Mouse (Mus musculus) hindbrain, postnatal 0 days (tissue): Measurements from ENCODE around the gene Fgfr2. TPM values are rescaled to one million over a fixed set of nuclear protein-coding genes. Genes with fewer than 3 reads are reported as not detected.

Experiments
- ATAC-seq: fragments of 200-750 bp; cut with Nextera tagmentation; 2 replicates; pipeline ENCODE4 v1.8.0; 2017; ENCODE audit warnings: mild to moderate bottlenecking, moderate TSS enrichment, moderate library complexity
- DNase-seq: peaks from one replicate; pipeline ENCODE4 v3.0.0-alpha.2; 2015; ENCODE audit warnings: low spot score
- H3K27ac ChIP-seq: fragments of 300-500 bp; sonication (generic); 2 replicates; pipeline ENCODE4 v1.5.1; 2014; ENCODE audit warnings: mild to moderate bottlenecking
- H3K27me3 ChIP-seq: fragments of 300-500 bp; sonication (generic); 2 replicates; pipeline ENCODE4 v1.6.1; 2014; ENCODE audit warnings: low read length, mixed read lengths; ENCODE audit not compliant: insufficient read depth
- H3K36me3 ChIP-seq: fragments of 300-500 bp; sonication (generic); 2 replicates; pipeline ENCODE4 v1.6.1; 2014; ENCODE audit warnings: low read length, mixed read lengths; ENCODE audit not compliant: insufficient read depth
- H3K4me1 ChIP-seq: fragments of 300-500 bp; sonication (generic); 2 replicates; pipeline ENCODE4 v1.6.1; 2014; ENCODE audit warnings: antibody characterized with exemption, low read length, mixed read lengths; ENCODE audit not compliant: insufficient read depth
- H3K4me2 ChIP-seq: fragments of 300-500 bp; sonication (generic); 2 replicates; pipeline ENCODE4 v1.6.1; 2014; ENCODE audit warnings: low read depth, mild to moderate bottlenecking, low read length, moderate library complexity, mixed read lengths
- H3K4me3 ChIP-seq: fragments of 300-500 bp; sonication (generic); 2 replicates; pipeline ENCODE4 v1.5.1; 2014; ENCODE audit warnings: low read length
- H3K9ac ChIP-seq: fragments of 300-500 bp; sonication (generic); replicated peaks from 2 replicates; pipeline ENCODE4 v1.6.1; 2014; ENCODE audit warnings: mild to moderate bottlenecking, low read length, moderate library complexity, mixed read lengths
- H3K9me3 ChIP-seq: fragments of 300-500 bp; sonication (generic); 2 replicates; pipeline ENCODE4 v1.6.1; 2016; ENCODE audit warnings: low read length, mixed read lengths
- CTCF ChIP-seq: IDR thresholded peaks from 2 replicates; pipeline ENCODE4 v1.5.1; 2016; ENCODE audit warnings: antibody characterized with exemption, control low read depth, low read depth
- WGBS: fragments of 180-500 bp; shearing (Covaris S2); extraction: QIAGEN DNeasy Blood & Tissue Kit; methylation state at CpG from one replicate; pipeline ENCODE4 v1.1.7; 2014; 5-methylcytosine and 5-hydroxymethylcytosine counted together
- polyA plus RNA-seq: library from polyadenylated mRNA; unstranded; fragments of >200 nt; fragmentation: Nextera tagmentation; extraction: Ambion mirVana; gene quantifications from 2 replicates; pipeline ENCODE4 v1.2.1, GENCODE M21; 2015
- total RNA-seq: library from RNA; depleted of rRNA; stranded (reverse); fragments of >200 nt; gene quantifications from 2 replicates; pipeline ENCODE4 v1.2.3, GENCODE M21; 2014

The Fgfr2 gene
- total and polyA plus RNA-seq, 2 experiments from 2014 or later, result 17.3 to 49.0 TPM

DNA sequence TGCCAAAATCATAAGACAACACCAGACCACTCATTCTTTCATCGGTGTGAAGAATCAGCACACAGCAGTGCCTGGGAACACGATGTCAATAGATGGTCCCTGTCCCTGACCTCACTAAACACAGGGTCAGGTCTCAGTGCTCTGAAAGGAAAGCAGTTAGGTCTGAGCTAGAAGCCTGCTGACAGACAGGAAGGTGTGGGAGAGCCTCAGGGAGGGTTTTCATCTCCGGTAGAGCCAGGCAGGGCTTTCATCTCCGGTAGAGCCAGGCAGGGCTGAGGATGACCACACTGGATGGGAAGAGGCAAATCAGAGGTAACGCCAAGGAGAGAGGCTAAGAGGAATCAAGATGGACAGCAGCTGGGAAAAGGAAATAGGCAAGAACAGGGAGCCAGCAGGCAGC is 758.6 kb downstream of the Fgfr2 start:
- no peak overlapping the region for H3K4me2 ChIP-seq
- H3K4me1 ChIP-seq, result 0 out of 2 replicates have a peak, but pooled peaks cover 3% of the 10 kb centered on the region
- H3K36me3 ChIP-seq, result no peaks in the 10 kb centered on the region
- no peak for TF ChIP-seq CTCF
- no peak overlapping the region for H3K9ac ChIP-seq
- 64% methylated on average over 5 of the region's 5 CpGs for WGBS
- no peaks in the 10 kb centered on the region for H3K27me3 ChIP-seq
- DNase-seq (no peak), ATAC-seq (no peak)
- H3K9me3 ChIP-seq, result no peaks in the 10 kb centered on the region
- no peak overlapping the region for H3K27ac ChIP-seq
- no peak overlapping the region for H3K4me3 ChIP-seq

DNA sequence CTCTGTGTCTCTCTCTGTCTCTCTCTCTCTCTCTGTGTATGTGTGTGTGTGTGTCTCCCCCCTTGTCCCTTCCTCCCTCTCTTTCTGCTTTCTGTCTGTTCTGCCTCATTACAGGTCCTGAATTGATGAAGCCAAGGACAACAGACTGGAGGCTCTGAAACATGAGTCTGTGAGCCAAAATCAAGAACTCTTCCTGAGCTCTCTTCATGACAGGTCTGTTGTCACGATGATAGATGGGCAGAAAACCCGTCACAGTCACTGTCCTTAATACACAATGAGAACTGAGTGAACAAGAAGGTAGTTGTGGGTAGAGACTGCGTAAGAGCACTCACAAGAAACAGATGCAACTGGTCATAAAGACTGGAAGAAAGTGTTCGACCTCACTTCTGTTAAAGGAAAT is 762.8 kb downstream of the Fgfr2 start:
- Histone ChIP-seq H3K9me3 (no peaks in the 10 kb centered on the region), H3K36me3 (no peaks in the 10 kb centered on the region), H3K4me1 (0 out of 2 replicates have a peak, but pooled peaks cover 3% of the 10 kb centered on the region), H3K4me3 (no peak overlapping the region), H3K4me2 (no peak overlapping the region), H3K9ac (no peak overlapping the region), H3K27ac (no peak overlapping the region), H3K27me3 (no peaks in the 10 kb centered on the region)
- no peak for TF ChIP-seq CTCF
- ATAC-seq, result no peak
- 54% methylated on average over 4 of the region's 4 CpGs for WGBS
- no peak for DNase-seq

DNA sequence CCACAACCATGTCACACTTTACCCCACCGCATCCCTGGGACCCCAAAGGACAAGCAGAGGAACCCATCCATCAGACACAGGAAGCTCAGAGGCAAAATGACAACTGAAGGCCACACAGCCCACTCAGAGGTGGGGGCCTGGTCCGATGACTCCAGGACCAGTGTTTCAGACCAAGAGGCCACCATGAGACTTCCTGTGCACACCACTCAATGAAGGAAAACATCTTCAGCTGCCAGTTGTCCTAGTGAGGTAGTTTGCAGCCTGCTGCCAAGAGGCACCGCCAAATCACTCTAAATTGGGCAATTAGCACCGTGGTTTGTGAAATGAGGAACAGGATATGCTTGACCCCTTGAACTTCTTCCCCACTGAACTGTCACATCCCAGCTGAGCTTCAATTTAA is 764.4 kb downstream of the Fgfr2 start:
- H3K4me2 ChIP-seq, result no peak overlapping the region
- no peak overlapping the region for H3K27ac ChIP-seq
- H3K36me3 ChIP-seq, result no peaks in the 10 kb centered on the region
- no peaks in the 10 kb centered on the region for H3K4me1 ChIP-seq
- no peak overlapping the region for H3K4me3 ChIP-seq
- 64% methylated on average over 4 of the region's 4 CpGs for WGBS
- H3K27me3 ChIP-seq, result no peaks in the 10 kb centered on the region
- no peak for TF ChIP-seq CTCF
- DNase-seq, result no peak
- H3K9me3 ChIP-seq, result no peaks in the 10 kb centered on the region
- no peak for ATAC-seq
- H3K9ac ChIP-seq, result no peak overlapping the region

DNA sequence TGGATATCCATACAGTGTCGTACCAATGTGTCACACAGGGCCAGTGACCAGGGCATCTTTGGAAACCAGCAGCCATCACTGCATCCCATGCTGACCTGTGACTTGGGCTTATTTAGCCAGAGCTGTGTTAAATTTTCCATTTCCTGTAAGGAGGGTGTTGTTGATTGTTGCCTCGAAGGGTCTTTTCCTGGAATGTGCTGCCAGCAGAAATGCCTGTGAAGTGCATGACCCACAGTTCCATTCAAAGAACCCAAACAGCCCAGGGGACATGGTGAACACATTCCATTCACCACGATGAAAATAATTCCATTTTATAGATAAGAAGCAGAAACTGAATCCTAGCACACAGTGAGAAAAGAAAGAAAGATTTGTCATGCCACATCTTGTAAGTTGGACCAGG is 764.9 kb downstream of the Fgfr2 start:
- H3K4me2 ChIP-seq, result no peak overlapping the region
- no peaks in the 10 kb centered on the region for H3K4me1 ChIP-seq
- 62% methylated on average over 3 of the region's 3 CpGs for WGBS
- H3K9me3 ChIP-seq, result no peaks in the 10 kb centered on the region
- H3K36me3 ChIP-seq, result no peaks in the 10 kb centered on the region
- no peak for DNase-seq
- TF ChIP-seq CTCF, result no peak
- no peak overlapping the region for H3K27ac ChIP-seq
- no peaks in the 10 kb centered on the region for H3K27me3 ChIP-seq
- H3K9ac ChIP-seq, result no peak overlapping the region
- no peak for ATAC-seq
- no peak overlapping the region for H3K4me3 ChIP-seq

DNA sequence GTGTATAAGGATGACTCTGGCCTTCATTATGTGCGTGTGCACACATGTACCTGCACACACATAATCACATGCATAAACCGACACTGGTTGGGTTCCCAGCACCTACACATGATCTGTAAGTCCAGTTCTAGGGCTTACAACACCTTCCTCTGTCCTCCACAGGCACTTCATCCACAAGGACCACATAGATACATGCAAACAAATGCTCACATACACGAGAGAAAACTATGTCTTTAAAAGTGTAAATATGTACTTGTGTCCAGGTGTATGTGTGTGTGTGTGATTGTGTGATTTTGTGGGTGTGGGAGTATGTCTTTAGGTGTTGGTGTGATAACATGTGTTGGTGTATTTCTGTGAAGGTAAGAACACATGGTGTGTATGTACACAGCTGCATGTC is 765.3 kb downstream of the Fgfr2 start:
- no peak overlapping the region for H3K9ac ChIP-seq
- ATAC-seq, result no peak
- H3K27me3 ChIP-seq, result no peaks in the 10 kb centered on the region
- no peak for DNase-seq
- H3K4me3 ChIP-seq, result no peak overlapping the region
- H3K27ac ChIP-seq, result no peak overlapping the region
- no peaks in the 10 kb centered on the region for H3K4me1 ChIP-seq
- no peak overlapping the region for H3K4me2 ChIP-seq
- no peak for TF ChIP-seq CTCF
- WGBS, result 91% methylated on average over 3 of the region's 3 CpGs
- no peaks in the 10 kb centered on the region for H3K36me3 ChIP-seq
- H3K9me3 ChIP-seq, result no peaks in the 10 kb centered on the region

DNA sequence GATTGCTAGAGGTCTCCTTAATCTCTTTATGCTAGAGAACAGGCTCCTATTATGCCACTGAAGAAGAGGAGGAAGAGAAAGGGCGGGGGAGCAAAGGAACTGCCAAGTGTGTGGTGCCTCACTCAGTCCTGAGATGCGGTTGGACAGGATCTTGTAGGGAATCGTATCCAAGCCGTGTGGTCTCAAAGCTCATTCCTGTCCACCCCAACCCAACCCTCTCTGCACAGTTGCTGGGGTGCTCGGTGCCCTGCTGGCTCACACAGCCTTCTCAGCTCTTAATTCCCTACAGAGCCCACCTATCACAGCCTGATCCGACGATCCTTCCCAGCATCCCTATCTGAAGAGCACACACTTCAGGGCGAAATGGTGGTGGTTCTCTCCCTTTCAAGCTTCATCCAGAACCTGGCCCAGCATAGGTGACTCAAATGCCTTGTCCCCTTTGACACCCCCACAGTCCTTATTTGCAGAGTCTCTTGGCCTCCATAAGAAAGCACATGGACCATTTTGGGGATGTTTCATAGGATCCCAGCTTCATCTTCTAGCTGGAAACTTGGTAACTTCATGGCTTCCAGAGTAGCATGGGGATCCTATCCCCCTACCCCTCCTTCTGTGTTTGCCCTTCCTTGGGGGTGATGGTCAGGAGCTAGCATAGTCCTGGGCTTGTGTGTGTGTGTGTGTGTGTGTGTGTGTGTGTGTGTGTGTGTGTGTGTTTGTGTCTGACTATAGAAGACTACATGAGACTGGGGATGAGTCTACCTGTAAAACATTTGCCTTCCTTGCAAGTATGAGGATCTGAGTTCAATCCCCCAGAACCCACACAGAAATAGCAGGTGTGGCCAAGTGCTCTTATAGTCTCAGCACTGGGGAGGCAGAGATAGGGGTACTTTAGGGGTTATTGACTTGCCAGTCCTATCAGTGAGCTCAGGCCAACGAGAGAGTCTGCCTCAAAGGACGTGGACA is 766.0 kb downstream of the Fgfr2 start:
- Histone ChIP-seq H3K9ac (no peak overlapping the region), H3K27ac (no peak overlapping the region), H3K9me3 (no peaks in the 10 kb centered on the region), H3K27me3 (no peaks in the 10 kb centered on the region), H3K4me2 (no peak overlapping the region), H3K4me1 (no peaks in the 10 kb centered on the region), H3K4me3 (no peak overlapping the region), H3K36me3 (no peaks in the 10 kb centered on the region)
- ATAC-seq (no peak), DNase-seq (no peak)
- WGBS, result 48% methylated on average over 10 of the region's 10 CpGs
- TF ChIP-seq CTCF, result no peak

DNA sequence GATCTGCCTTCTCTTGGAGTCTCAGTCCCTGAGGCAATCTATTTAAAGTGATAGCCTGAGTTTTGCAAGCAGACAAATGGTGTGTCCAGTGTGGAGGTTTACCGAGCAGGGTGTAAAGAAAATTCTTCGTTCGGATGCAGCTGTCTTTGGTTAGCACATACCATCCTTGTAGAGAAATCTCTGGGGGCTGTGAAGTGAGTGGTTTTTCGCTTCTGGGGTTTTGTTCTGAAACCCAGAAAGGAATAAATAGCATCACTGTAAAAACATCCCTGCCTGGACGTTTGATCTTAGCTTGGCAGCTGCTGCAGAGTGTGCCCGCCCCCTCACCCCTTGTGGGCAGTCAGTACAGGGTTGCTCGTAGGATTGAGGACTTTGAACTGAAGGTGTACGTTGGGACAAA is 767.0 kb downstream of the Fgfr2 start:
- Histone ChIP-seq H3K36me3 (no peaks in the 10 kb centered on the region), H3K27me3 (no peaks in the 10 kb centered on the region), H3K4me3 (no peak overlapping the region), H3K9me3 (no peaks in the 10 kb centered on the region), H3K27ac (no peak overlapping the region), H3K9ac (no peak overlapping the region), H3K4me1 (no peaks in the 10 kb centered on the region), H3K4me2 (no peak overlapping the region)
- 25% methylated on average over 8 of the region's 8 CpGs for WGBS
- ATAC-seq, result no peak
- no peak for DNase-seq
- TF ChIP-seq CTCF, result no peak
